Comparison of ENCODE assay signal across 10 mouse cellular contexts in genomic region chr3:52600581-52600980, GRCm38 (mm10).
DNase-seq lines count a peak whose midpoint lies in the region; ATAC-seq and TF ChIP-seq lines count a peak whose summit lies in the region.
"Had no signal": no experiment of that assay in that cellular context is flagged by ENCODE, and none has a peak within 500 bp of the region (broad histone marks: within the 10 kb centered on the region; RNA-seq: fewer than 3 reads in every experiment).

No protein-coding gene starts in this region.

- H3K36me3 ChIP-seq in kidney, adult 2 months (ENCODE audit: control insufficient read depth, insufficient read depth, low read length), result no peaks in the 10 kb centered on the region
- no peaks in the 10 kb centered on the region for H3K36me3 ChIP-seq in kidney, embryonic 14.5 days (ENCODE audit: control insufficient read depth, insufficient read depth, low read length)
- H3K36me3 ChIP-seq: embryonic facial prominence, embryonic 13.5 days; limb, embryonic 12.5 days had no signal

- WGBS in kidney, adult 2 months, result 84% methylated on average over 13 of the region's 13 CpGs
- 83% methylated on average over 13 of the region's 13 CpGs for WGBS in kidney, embryonic 14.5 days

- no peaks in the 10 kb centered on the region for H3K27me3 ChIP-seq in kidney, adult 2 months (replicated peaks; ENCODE audit: control insufficient read depth, insufficient read depth, low read length)
- no peaks in the 10 kb centered on the region for H3K27me3 ChIP-seq in kidney, embryonic 14.5 days (ENCODE audit: control insufficient read depth, insufficient read depth, low read length)
- H3K27me3 ChIP-seq: embryonic facial prominence, embryonic 13.5 days had no signal

- TF ChIP-seq CTCF in kidney, adult 2 months (conservative IDR thresholded peaks at IDR 0.05; ENCODE audit: insufficient read depth, insufficient read length, low read depth, low read length), result no peak

- no peak for TF ChIP-seq POLR2A in kidney, adult 2 months (IDR thresholded peaks at IDR 0.05; ENCODE audit: low read depth, low read length)

- H3K4me2 ChIP-seq in kidney, embryonic 14.5 days (replicated peaks; ENCODE audit: low read depth, low read length), result no peak overlapping the region
- H3K4me2 ChIP-seq: embryonic facial prominence, embryonic 13.5 days; limb, embryonic 12.5 days had no signal

- peak; percentile 33 for DNase-seq in kidney, adult 2 months
- peak; percentile 36 for DNase-seq in adrenal gland, postnatal 14 days
- DNase-seq in gastrocnemius, adult 18-20 months (ENCODE audit: low spot score), result peak; percentile 90
- peak; percentile 43 for DNase-seq in lung, postnatal 10 days
- DNase-seq in natural killer cell, adult 2 months (ENCODE audit: low spot score in 2 of 2), result no peak
- DNase-seq in right cerebral cortex, adult 2 months (ENCODE audit: low spot score in 2 of 2), result no peak
- DNase-seq in retina, postnatal 1 day, result no peak

- no peak overlapping the region for H3K4me3 ChIP-seq in kidney, adult 2 months (ENCODE audit: insufficient read depth, low read depth, low read length)
- H3K4me3 ChIP-seq in kidney, embryonic 14.5 days (ENCODE audit: low read length), result no peak overlapping the region
- H3K4me3 ChIP-seq: embryonic facial prominence, embryonic 13.5 days; limb, embryonic 12.5 days had no signal

- no peak overlapping the region for H3K27ac ChIP-seq in kidney, adult 2 months (ENCODE audit: insufficient read depth, low read depth, low read length)
- H3K27ac ChIP-seq in kidney, embryonic 14.5 days (ENCODE audit: low read depth, low read length), result no peak overlapping the region
- H3K27ac ChIP-seq: embryonic facial prominence, embryonic 13.5 days; limb, embryonic 12.5 days had no signal

- no peaks in the 10 kb centered on the region for H3K4me1 ChIP-seq in kidney, adult 2 months (ENCODE audit: control insufficient read depth, insufficient read depth, low read length)
- H3K4me1 ChIP-seq in kidney, embryonic 14.5 days (ENCODE audit: control insufficient read depth, insufficient read depth, low read length), result no peaks in the 10 kb centered on the region

- no peaks in the 10 kb centered on the region for H3K9me3 ChIP-seq in kidney, embryonic 14.5 days (ENCODE audit: control insufficient read depth, low read length)
- H3K9me3 ChIP-seq: embryonic facial prominence, embryonic 13.5 days; limb, embryonic 12.5 days had no signal

- no peak for ATAC-seq in kidney, embryonic 14.5 days (ENCODE audit: low FRiP score, low TSS enrichment)

- H3K9ac ChIP-seq in kidney, embryonic 14.5 days (ENCODE audit: low read depth, low read length), result no peak overlapping the region
- H3K9ac ChIP-seq: embryonic facial prominence, embryonic 13.5 days; limb, embryonic 12.5 days had no signal

Comparison
In these comparisons a context has a peak if more than half of its experiments do, and no peak if none do; other contexts are left out.
1. DNase-seq: peak in kidney, adult 2 months (single experiment), adrenal gland, postnatal 14 days (single experiment), gastrocnemius, adult 18-20 months (single experiment) and lung, postnatal 10 days (single experiment); none in natural killer cell, adult 2 months (0 of 2), right cerebral cortex, adult 2 months (0 of 2) and retina, postnatal 1 day (single experiment).